Mouse (Mus musculus) neural tube, embryonic 15.5 days (tissue): Measurements from ENCODE around the gene Gm49321. TPM values are rescaled to one million over a fixed set of nuclear protein-coding genes. Genes with fewer than 3 reads are reported as not detected.

ENCODE experiments used
- ATAC-seq: fragments of 200-750 bp; cut with Nextera tagmentation; 2 replicates; pipeline ENCODE4 v1.8.0; 2017; ENCODE audit warnings: mild to moderate bottlenecking, moderate TSS enrichment, moderate library complexity; ENCODE audit not compliant: low FRiP score
- H3K27ac ChIP-seq: fragments of 300-500 bp; sonication (generic); replicated peaks from 2 replicates; pipeline ENCODE4 v1.5.1; 2015; ENCODE audit warnings: mild to moderate bottlenecking, inconsistent platforms
- H3K27me3 ChIP-seq: fragments of 300-500 bp; sonication (generic); replicated peaks from 2 replicates; pipeline ENCODE4 v1.6.1; 2015; ENCODE audit warnings: inconsistent platforms
- H3K36me3 ChIP-seq: fragments of 300-500 bp; sonication (generic); 2 replicates; pipeline ENCODE4 v1.6.1; 2015; ENCODE audit warnings: inconsistent platforms
- H3K4me1 ChIP-seq: fragments of 300-500 bp; sonication (generic); 2 replicates; pipeline ENCODE4 v1.6.1; 2015; ENCODE audit warnings: inconsistent platforms
- H3K4me2 ChIP-seq: fragments of 300-500 bp; sonication (generic); 2 replicates; pipeline ENCODE4 v1.6.1; 2015; ENCODE audit warnings: inconsistent platforms, mild to moderate bottlenecking, moderate library complexity
- H3K4me3 ChIP-seq: fragments of 300-500 bp; sonication (generic); replicated peaks from 2 replicates; pipeline ENCODE4 v1.5.1; 2015; ENCODE audit warnings: mild to moderate bottlenecking, inconsistent platforms
- H3K9ac ChIP-seq: fragments of 300-500 bp; sonication (generic); replicated peaks from 2 replicates; pipeline ENCODE4 v1.6.1; 2015; ENCODE audit warnings: mild to moderate bottlenecking, inconsistent platforms
- H3K9me3 ChIP-seq: fragments of 300-500 bp; sonication (generic); replicated peaks from 2 replicates; pipeline ENCODE4 v1.6.1; 2016; ENCODE audit warnings: inconsistent platforms
- WGBS: fragments of 180-500 bp; shearing (Covaris S2); methylation state at CpG from one replicate; pipeline ENCODE4 v1.1.7; 2015; ENCODE audit warnings: mixed read lengths; 5-methylcytosine and 5-hydroxymethylcytosine counted together
- polyA plus RNA-seq: library from polyadenylated mRNA; unstranded; fragments of >200 nt; fragmentation: Nextera tagmentation; extraction: Ambion mirVana; gene quantifications from 2 replicates; pipeline ENCODE4 v1.2.1, GENCODE M21; 2015

The Gm49321 gene
- polyA plus RNA-seq = 22.6 and 23.1 TPM in 2 replicates

DNA sequence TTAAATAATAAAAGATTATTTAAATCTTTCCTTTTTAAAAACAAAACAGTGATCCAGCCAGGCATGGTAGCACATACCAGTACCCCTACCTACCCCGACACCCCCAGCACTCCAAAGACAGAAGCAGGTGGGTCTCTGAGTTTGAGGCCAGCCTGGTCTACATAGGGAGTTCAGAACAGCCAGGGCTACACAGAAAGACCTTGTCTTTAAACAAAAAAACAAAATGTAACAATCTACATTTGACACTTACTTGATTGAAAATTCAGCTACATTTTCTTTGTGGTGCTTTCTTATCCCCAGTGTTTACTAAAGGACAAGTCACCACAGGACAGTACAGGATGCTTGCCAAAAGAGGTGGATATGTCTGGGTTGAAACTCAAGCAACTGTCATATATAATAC is at the start of gene Gm49321:
Gene Gm49321, plus strand, starts transcription at position 301 of the 400 bp plus-strand sequence.
- no peak within 1 kb of the TSS for H3K27ac ChIP-seq
- H3K36me3 ChIP-seq = peaks cover 62% of the 10 kb centered on the region
- no peak within 1 kb of the TSS for H3K4me2 ChIP-seq
- H3K9ac ChIP-seq = no peak within 1 kb of the TSS
- no peak within 1 kb of the TSS for H3K4me3 ChIP-seq
- H3K9me3 ChIP-seq = no peaks in the 10 kb centered on the region
- WGBS = 95% methylated on average over 1 of the region's 1 CpGs
- no peaks in the 10 kb centered on the region for H3K27me3 ChIP-seq
- ATAC-seq = no peak
- H3K4me1 ChIP-seq = no peaks in the 10 kb centered on the region

DNA sequence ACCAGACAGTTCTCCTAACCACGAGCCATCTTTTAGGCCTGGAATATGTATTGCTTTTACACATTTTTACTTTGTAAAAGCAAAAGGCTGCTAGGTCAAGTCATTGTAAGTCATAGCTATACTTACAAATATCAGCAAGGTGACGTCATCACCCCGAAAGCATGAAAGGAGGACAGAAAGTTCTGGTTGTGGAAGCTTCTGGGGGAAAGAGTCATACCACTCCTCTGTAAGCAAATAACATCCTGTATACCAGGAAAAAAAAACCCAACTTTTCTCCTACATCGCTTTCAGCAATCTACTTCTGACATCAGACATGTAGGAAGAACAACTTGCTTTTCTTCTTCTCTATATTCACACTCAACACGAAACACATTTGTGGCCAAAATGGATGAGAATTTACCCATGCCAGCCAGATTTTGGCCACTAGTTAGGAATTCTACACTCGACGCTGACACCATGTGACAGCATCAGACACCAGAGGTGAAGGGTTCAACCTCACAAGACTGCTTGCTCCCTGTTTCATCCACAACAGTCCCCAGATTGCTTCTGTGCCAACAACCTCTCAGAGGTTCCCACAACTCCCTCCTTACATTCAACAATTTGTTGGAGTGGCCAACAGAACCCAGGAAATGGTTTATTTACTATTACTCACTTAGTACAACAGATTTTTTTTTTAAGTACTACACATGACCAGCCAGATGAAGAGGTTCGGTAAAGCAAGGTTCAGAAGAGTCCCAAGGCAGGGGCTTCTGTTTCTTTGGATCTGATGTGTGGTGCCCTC is 49.3 kb upstream of the Gm49321 start:
- no peak overlapping the region for H3K4me2 ChIP-seq
- H3K27me3 ChIP-seq = no peaks in the 10 kb centered on the region
- H3K9ac ChIP-seq = no peak overlapping the region
- H3K4me1 ChIP-seq = 0 out of 2 replicates have a peak, but pooled peaks cover 2% of the 10 kb centered on the region
- H3K27ac ChIP-seq = no peak overlapping the region
- no peaks in the 10 kb centered on the region for H3K36me3 ChIP-seq
- ATAC-seq = no peak
- 93% methylated on average over 8 of the region's 8 CpGs for WGBS
- no peak overlapping the region for H3K4me3 ChIP-seq
- no peaks in the 10 kb centered on the region for H3K9me3 ChIP-seq

DNA sequence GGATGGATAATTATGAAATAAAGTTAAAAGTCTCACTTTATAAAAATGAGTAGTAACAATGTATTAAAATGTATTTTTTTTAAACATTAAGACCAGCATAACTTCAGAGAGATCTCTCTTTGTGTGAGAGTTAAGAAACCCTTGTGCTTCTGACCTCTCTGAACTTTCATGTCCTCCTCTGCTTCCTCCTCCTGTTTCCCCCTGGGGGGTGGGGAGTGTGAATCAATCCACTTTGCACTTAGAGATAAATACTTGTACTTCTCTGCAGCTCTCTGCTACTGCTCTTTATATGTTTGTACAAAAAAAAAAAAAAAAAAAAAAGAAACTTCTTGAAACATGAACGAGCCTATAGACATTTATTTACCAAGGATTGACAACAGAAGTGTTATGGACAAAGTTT is 47.9 kb upstream of the Gm49321 start:
- Histone ChIP-seq H3K4me2 (no peak overlapping the region), H3K9ac (no peak overlapping the region), H3K9me3 (no peaks in the 10 kb centered on the region), H3K27ac (no peak overlapping the region), H3K27me3 (no peaks in the 10 kb centered on the region), H3K4me1 (0 out of 2 replicates have a peak, but pooled peaks cover 2% of the 10 kb centered on the region), H3K36me3 (no peaks in the 10 kb centered on the region), H3K4me3 (no peak overlapping the region)
- WGBS = 79% methylated on average over 1 of the region's 1 CpGs
- ATAC-seq = no peak

DNA sequence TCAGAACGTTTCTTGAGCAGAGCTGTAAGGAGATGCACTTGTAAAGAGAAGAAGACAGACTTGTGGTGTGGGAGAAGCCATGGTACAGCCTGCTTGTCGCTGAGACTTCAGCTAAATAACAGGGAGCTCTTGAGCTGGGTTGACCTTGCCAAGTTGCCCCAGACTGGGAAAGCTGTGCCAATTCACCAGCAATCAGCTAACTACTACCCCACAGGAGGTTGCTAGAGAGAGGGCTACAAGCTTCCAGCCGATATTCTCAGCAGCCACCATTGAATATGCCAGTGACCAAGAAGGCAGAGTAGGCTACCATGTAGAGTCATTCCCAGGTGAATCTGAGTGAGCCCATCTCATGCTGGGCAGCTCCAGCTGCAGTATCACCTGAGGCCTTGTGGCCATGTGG is 47.4 kb upstream of the Gm49321 start:
- no peaks in the 10 kb centered on the region for H3K27me3 ChIP-seq
- 71% methylated on average over 3 of the region's 3 CpGs for WGBS
- H3K4me3 ChIP-seq = no peak overlapping the region
- 0 out of 2 replicates have a peak, but pooled peaks cover 2% of the 10 kb centered on the region for H3K4me1 ChIP-seq
- H3K36me3 ChIP-seq = no peaks in the 10 kb centered on the region
- no peak overlapping the region for H3K4me2 ChIP-seq
- H3K9me3 ChIP-seq = no peaks in the 10 kb centered on the region
- no peak for ATAC-seq
- no peak overlapping the region for H3K9ac ChIP-seq
- no peak overlapping the region for H3K27ac ChIP-seq

DNA sequence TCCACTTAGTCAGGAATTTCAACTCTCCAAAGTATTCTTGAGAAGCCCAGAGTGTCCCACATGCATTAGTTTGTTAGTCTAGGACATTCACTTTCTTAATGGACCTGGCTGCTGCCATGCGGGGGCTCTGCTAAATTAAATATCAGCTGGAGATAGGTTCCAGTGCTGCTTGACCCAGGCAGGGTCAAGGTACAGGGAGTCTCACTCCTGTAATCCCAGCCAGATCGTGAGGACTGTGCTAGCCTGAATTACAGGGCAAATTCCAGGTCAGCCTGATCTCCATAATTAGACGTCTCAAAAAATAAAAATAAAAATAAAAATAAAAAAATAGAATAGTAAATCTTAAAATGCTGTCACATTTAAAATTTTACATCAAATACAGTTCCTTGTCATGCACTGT is 44.8 kb upstream of the Gm49321 start:
- Histone ChIP-seq H3K9me3 (no peaks in the 10 kb centered on the region), H3K27me3 (no peaks in the 10 kb centered on the region), H3K27ac (no peak overlapping the region), H3K4me3 (no peak overlapping the region), H3K9ac (no peak overlapping the region), H3K4me1 (0 out of 2 replicates have a peak, but pooled peaks cover 2% of the 10 kb centered on the region), H3K36me3 (no peaks in the 10 kb centered on the region), H3K4me2 (no peak overlapping the region)
- ATAC-seq = no peak
- WGBS = 67% methylated on average over 3 of the region's 3 CpGs

DNA sequence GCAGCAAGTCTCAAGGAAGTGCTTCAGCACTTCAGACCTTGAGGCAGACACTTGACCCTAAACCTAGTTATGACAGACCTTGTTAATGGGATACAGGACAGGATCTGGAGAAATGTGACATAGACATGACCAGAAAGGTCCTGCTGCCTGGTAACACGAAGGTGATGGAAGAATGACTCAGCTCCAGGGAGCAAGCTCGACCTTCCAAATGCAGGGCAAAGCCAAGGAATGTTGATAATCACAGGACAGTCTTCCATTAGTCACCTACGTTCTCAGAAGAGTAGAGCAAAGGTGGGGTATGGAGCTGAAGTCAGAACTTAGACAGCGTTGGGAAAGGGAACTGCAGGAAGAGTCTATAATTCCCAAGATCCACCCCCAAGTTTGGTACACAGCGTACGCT is 42.6 kb upstream of the Gm49321 start:
- no peaks in the 10 kb centered on the region for H3K36me3 ChIP-seq
- WGBS = 88% methylated on average over 6 of the region's 6 CpGs
- no peak for ATAC-seq

DNA sequence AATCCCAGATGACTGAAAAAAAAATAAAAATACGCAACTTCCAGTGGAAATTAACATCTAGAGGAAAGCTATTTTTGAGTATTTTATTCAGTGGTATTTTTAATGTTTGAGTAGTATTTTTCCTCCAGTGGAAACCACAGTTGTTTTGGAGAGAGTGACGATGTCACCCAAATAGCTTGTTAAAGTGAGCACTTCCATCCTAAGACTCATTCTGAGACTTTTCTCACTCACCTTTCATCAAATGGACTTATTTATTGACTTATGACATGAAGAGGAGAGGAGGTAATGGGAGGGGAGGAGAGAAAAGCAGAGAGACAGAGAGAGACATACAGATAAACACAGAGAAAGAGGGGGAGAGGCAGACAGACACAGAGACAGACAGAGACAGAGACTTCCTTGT is 41.8 kb upstream of the Gm49321 start:
- Histone ChIP-seq H3K4me3 (no peak overlapping the region), H3K4me2 (no peak overlapping the region), H3K9me3 (no peaks in the 10 kb centered on the region), H3K27ac (no peak overlapping the region), H3K27me3 (no peaks in the 10 kb centered on the region), H3K4me1 (0 out of 2 replicates have a peak, but pooled peaks cover 2% of the 10 kb centered on the region), H3K36me3 (no peaks in the 10 kb centered on the region), H3K9ac (no peak overlapping the region)
- no peak for ATAC-seq
- 89% methylated on average over 2 of the region's 2 CpGs for WGBS

More for the DNA sequence above, 42.6 kb upstream of the Gm49321 start:
- no peak overlapping the region for H3K9ac ChIP-seq
- 0 out of 2 replicates have a peak, but pooled peaks cover 2% of the 10 kb centered on the region for H3K4me1 ChIP-seq
- H3K27me3 ChIP-seq = no peaks in the 10 kb centered on the region
- no peak overlapping the region for H3K4me2 ChIP-seq
- H3K9me3 ChIP-seq = no peaks in the 10 kb centered on the region
- no peak overlapping the region for H3K4me3 ChIP-seq
- H3K27ac ChIP-seq = no peak overlapping the region

DNA sequence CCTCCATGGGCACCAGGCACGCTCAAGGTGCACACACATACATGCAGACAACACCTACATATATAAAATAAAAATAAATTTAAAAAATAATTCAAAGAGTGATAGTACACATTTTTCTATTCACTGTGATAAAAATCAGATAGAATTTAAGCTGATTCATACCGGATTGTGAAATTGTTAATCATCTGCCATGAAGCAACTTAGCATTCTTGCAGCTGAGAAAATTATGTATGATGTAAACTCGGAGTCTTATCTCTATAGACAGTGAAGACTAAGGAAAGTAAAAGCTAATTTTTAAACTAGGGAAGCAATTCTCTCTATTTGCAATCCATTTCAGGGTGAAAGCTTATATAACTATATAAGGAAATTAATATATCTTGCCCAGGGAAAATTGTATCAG is 41.0 kb upstream of the Gm49321 start:
- no peak overlapping the region for H3K9ac ChIP-seq
- H3K9me3 ChIP-seq = no peaks in the 10 kb centered on the region
- H3K36me3 ChIP-seq = no peaks in the 10 kb centered on the region
- no peak overlapping the region for H3K27ac ChIP-seq
- 0 out of 2 replicates have a peak, but pooled peaks cover 2% of the 10 kb centered on the region for H3K4me1 ChIP-seq
- no peak overlapping the region for H3K4me2 ChIP-seq
- H3K27me3 ChIP-seq = no peaks in the 10 kb centered on the region
- 85% methylated on average over 3 of the region's 3 CpGs for WGBS
- H3K4me3 ChIP-seq = no peak overlapping the region
- ATAC-seq = no peak

DNA sequence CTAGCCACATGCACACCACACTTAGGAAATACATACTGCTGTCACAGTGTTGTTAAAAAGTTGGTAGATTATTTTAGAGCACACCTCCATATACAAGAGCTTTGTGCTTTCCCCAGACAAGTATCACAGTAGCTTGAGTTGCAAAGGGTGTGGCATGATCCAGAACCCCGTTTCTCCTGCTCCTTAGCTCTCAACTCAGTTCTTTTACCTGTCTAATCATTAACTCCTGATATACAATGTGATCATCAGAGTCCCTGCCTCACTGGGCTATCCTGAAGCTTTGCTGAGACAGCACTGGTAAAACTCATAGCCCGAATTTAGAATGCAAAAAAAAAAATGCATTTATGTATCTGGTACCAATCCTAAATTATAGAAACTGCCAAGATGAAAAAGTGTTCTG is 39.2 kb upstream of the Gm49321 start:
- Histone ChIP-seq H3K27ac (no peak overlapping the region), H3K9me3 (no peaks in the 10 kb centered on the region), H3K4me1 (no peaks in the 10 kb centered on the region), H3K27me3 (no peaks in the 10 kb centered on the region), H3K4me3 (no peak overlapping the region), H3K4me2 (no peak overlapping the region), H3K36me3 (no peaks in the 10 kb centered on the region), H3K9ac (no peak overlapping the region)
- WGBS = 60% methylated on average over 2 of the region's 2 CpGs
- ATAC-seq = no peak

DNA sequence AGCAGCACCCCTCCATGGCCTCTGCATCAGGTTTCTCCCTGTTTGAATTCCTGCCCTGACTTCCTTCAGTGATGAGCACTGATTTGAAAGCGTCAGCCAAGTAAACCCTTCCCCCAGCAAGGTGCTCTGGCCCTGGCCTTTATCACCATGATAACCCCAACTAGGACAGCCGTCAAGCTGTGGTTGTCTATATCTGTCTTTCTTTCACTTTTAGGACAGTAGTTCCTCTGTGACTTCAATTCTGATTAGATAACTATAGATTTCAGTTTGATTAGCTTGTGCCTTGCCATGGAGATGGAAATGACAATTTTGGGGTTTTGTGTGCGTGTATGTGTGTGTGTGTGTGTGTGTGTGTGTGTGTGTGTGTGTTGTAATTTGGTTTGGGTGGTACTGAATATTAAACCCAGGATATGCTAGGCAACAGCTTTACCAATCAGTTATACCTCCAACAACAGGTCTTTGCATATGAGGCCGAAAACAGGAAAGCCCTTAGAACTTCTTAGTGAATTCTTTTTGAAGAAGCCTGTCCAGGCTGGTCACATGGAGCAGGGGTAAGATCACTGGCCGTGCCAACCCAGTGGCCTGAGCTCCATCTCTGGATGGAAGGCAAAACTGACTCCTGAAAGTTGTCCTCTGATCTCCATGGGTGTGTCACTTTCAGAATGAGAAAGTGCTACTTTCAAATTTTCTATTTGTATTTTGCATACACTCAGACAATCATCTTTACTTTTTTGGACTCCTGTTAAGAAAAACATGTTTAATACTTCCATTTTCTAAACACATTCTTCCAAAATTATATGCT is 33.1 kb upstream of the Gm49321 start:
- Histone ChIP-seq H3K27me3 (no peaks in the 10 kb centered on the region), H3K9ac (no peak overlapping the region), H3K9me3 (no peaks in the 10 kb centered on the region), H3K4me3 (no peak overlapping the region), H3K27ac (no peak overlapping the region), H3K4me1 (peaks cover 4% of the 10 kb centered on the region), H3K4me2 (no peak overlapping the region), H3K36me3 (no peaks in the 10 kb centered on the region)
- no peak for ATAC-seq
- WGBS = 90% methylated on average over 5 of the region's 5 CpGs

DNA sequence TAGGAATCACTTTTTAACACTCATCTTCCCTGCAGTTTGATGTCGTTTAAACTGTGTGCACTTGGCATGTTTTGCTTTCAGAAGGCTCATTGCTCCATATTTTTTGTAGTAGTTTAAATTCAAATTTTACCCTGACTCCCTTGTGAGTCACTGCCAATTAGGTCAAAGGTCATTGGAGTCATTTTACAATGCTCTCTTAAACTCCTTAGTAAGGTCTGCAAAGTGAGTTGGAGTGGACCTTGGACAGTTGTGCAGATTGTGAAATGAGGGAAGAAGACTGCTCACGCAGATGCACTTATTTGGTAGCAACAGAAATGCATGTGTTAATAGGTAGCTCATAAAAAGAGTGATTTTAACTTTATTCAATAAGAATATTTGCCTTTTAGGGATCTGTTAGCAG is 32.4 kb upstream of the Gm49321 start:
- H3K27ac ChIP-seq = no peak overlapping the region
- WGBS = 64% methylated on average over 2 of the region's 2 CpGs
- ATAC-seq = no peak

DNA sequence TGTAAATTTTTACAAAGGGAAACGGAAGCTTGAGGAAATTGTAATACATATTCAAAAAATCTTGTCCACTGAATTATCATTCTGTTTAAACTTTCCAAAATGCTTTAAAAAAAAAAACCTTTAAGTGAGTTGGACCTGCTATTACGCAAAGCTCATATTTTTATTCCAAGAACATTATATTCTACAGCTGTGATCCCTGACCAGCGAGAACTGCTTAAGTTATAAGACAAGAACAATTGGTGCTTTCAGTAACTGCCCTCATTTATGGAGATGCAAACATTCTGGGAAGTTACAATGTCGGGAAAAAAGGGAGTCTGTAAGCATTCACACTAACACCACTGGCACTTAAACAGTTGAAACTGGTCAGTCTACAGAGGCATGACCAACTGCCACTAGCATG is 31.9 kb upstream of the Gm49321 start:
- H3K9me3 ChIP-seq = no peaks in the 10 kb centered on the region
- 75% methylated on average over 4 of the region's 4 CpGs for WGBS
- H3K4me3 ChIP-seq = no peak overlapping the region
- no peaks in the 10 kb centered on the region for H3K27me3 ChIP-seq
- no peak overlapping the region for H3K9ac ChIP-seq
- no peaks in the 10 kb centered on the region for H3K36me3 ChIP-seq
- H3K4me2 ChIP-seq = no peak overlapping the region
- H3K27ac ChIP-seq = no peak overlapping the region
- peaks cover 12% of the 10 kb centered on the region for H3K4me1 ChIP-seq
- no peak for ATAC-seq

More for the DNA sequence above, 32.4 kb upstream of the Gm49321 start:
- Histone ChIP-seq H3K4me2 (no peak overlapping the region), H3K27me3 (no peaks in the 10 kb centered on the region), H3K36me3 (no peaks in the 10 kb centered on the region), H3K4me1 (peaks cover 7% of the 10 kb centered on the region), H3K4me3 (no peak overlapping the region), H3K9me3 (no peaks in the 10 kb centered on the region), H3K9ac (no peak overlapping the region)
